Mouse (Mus musculus): ENCODE measurements at regions not wholly inside any gene's neighbourhood (a gene's known extent, or its start where the extent isn't known, plus 50 kb on each side); places are given as distances from the start of the nearest gene placed in this dataset.

DNA sequence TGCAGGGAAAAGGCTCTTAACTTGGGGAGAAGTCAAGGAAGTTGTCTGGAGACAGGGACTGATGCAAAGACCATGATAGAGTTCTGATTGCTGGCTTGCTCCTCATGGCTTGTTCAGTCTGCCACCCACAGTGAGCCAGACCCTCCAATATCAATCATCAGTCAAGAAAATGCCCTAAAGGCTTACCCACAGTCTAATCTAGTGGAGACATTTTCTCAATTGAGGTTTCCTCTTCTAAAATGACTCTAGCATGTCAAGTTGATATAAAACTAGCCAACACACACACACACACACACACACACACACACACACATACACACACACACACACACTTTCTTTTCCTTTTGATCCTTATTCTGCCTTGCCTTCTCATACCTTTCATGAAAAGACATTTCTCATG, 367.2 kb upstream of the Pik3r1 start:
- Histone ChIP-seq H3K27ac (replicated peaks in 1 of 2; ENCODE audit: control insufficient read depth in 1 of 2, insufficient read depth in 1 of 2, low read depth in 2 of 2, low read length in 2 of 2) (no peak overlapping the region), H3K9me3 (ENCODE audit: control insufficient read depth, low read length) (no peaks in the 10 kb centered on the region), H3K9ac (ENCODE audit: low read length) (no peak overlapping the region), H3K4me2 (ENCODE audit: low read length) (no peak overlapping the region), H3K36me3 (ENCODE audit: control insufficient read depth, insufficient read depth, low read length) (no peaks in the 10 kb centered on the region), H3K4me3 (ENCODE audit: control insufficient read depth in 1 of 2, insufficient read depth in 1 of 2, low read depth in 1 of 2, low read length in 2 of 2) (no peak overlapping the region), H3K4me1 (ENCODE audit: control insufficient read depth in 2 of 2, insufficient read depth in 2 of 2, low read length in 2 of 2) (no peaks in the 10 kb centered on the region), H3K27me3 (ENCODE audit: control insufficient read depth, insufficient read depth, low read length) (no peaks in the 10 kb centered on the region)
- no peak for ATAC-seq (ENCODE audit: insufficient number of reproducible peaks, insufficient read depth, low FRiP score, low read depth)

GRCm38 (mm10) chr13:102142986-102143385, 375.0 kb upstream of the Pik3r1 start:
- Histone ChIP-seq H3K9me3 (ENCODE audit: control insufficient read depth, low read length) (no peaks in the 10 kb centered on the region), H3K4me1 (ENCODE audit: control insufficient read depth in 2 of 2, insufficient read depth in 2 of 2, low read length in 2 of 2) (no peaks in the 10 kb centered on the region), H3K4me3 (ENCODE audit: control insufficient read depth in 1 of 2, insufficient read depth in 1 of 2, low read depth in 1 of 2, low read length in 2 of 2) (no peak overlapping the region), H3K27ac (replicated peaks in 1 of 2; ENCODE audit: control insufficient read depth in 1 of 2, insufficient read depth in 1 of 2, low read depth in 2 of 2, low read length in 2 of 2) (no peak overlapping the region), H3K4me2 (ENCODE audit: low read length) (no peak overlapping the region), H3K36me3 (ENCODE audit: control insufficient read depth, insufficient read depth, low read length) (no peaks in the 10 kb centered on the region), H3K9ac (ENCODE audit: low read length) (no peak overlapping the region), H3K27me3 (ENCODE audit: control insufficient read depth, insufficient read depth, low read length) (no peaks in the 10 kb centered on the region)
- 87% methylated on average over 7 of the region's 7 CpGs for WGBS
- no peak for ATAC-seq (ENCODE audit: insufficient number of reproducible peaks, insufficient read depth, low FRiP score, low read depth)

DNA sequence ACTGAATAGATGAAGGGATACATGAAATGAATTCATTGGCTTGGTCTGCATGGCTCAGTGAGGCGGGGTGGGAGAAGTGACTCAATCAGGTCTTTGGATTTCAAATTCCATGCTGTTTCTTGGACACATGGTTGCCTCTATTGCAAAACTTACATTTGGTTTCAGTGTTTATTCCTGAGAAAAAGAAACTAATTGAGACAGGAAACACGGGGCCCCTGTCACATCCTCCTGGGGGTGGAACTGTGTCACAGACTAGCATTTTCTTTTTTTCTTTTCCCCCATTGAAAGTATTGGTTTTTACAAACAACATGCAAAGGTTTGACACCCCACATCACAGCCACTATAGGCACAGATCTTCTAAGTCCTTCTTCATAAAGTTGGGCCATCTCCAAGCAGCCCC, 375.8 kb upstream of the Pik3r1 start:
- Histone ChIP-seq H3K9ac (ENCODE audit: low read length) (no peak overlapping the region), H3K27me3 (ENCODE audit: control insufficient read depth, insufficient read depth, low read length) (no peaks in the 10 kb centered on the region), H3K4me1 (ENCODE audit: control insufficient read depth in 2 of 2, insufficient read depth in 2 of 2, low read length in 2 of 2) (no peaks in the 10 kb centered on the region), H3K4me3 (ENCODE audit: control insufficient read depth in 1 of 2, insufficient read depth in 1 of 2, low read depth in 1 of 2, low read length in 2 of 2) (no peak overlapping the region), H3K36me3 (ENCODE audit: control insufficient read depth, insufficient read depth, low read length) (no peaks in the 10 kb centered on the region), H3K4me2 (ENCODE audit: low read length) (no peak overlapping the region), H3K9me3 (ENCODE audit: control insufficient read depth, low read length) (no peaks in the 10 kb centered on the region), H3K27ac (replicated peaks in 1 of 2; ENCODE audit: control insufficient read depth in 1 of 2, insufficient read depth in 1 of 2, low read depth in 2 of 2, low read length in 2 of 2) (no peak overlapping the region)
- 73% methylated on average over 2 of the region's 2 CpGs for WGBS
- no peak for ATAC-seq (ENCODE audit: insufficient number of reproducible peaks, insufficient read depth, low FRiP score, low read depth)

DNA sequence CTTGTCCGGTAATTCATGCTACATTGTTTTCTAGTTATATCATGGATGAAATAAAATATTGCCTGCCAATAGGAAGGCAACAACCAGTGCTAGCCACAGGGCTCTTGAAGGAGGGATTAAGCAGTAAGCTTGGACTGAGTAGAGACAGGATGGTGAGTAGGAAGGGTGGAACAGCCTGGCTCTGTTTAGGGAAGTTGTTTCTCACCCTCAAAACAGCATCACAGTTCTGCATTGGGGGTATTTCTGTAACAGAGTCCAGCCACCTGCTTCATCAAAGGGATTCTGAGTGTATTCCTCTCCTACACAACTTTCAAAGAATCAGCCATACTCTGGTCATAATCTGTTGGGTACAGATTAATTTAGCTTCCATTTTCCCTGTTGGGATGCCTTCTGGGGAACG, 380.0 kb upstream of the Pik3r1 start:
- Histone ChIP-seq H3K4me2 (ENCODE audit: low read length) (no peak overlapping the region), H3K9me3 (ENCODE audit: control insufficient read depth, low read length) (no peaks in the 10 kb centered on the region), H3K4me1 (ENCODE audit: control insufficient read depth in 2 of 2, insufficient read depth in 2 of 2, low read length in 2 of 2) (no peaks in the 10 kb centered on the region), H3K9ac (ENCODE audit: low read length) (no peak overlapping the region), H3K27ac (replicated peaks in 1 of 2; ENCODE audit: control insufficient read depth in 1 of 2, insufficient read depth in 1 of 2, low read depth in 2 of 2, low read length in 2 of 2) (no peak overlapping the region), H3K4me3 (ENCODE audit: control insufficient read depth in 1 of 2, insufficient read depth in 1 of 2, low read depth in 1 of 2, low read length in 2 of 2) (no peak overlapping the region), H3K27me3 (ENCODE audit: control insufficient read depth, insufficient read depth, low read length) (no peaks in the 10 kb centered on the region), H3K36me3 (ENCODE audit: control insufficient read depth, insufficient read depth, low read length) (no peaks in the 10 kb centered on the region)
- no peak for ATAC-seq (ENCODE audit: insufficient number of reproducible peaks, insufficient read depth, low FRiP score, low read depth)
- WGBS = 83% methylated on average over 2 of the region's 2 CpGs

GRCm38 (mm10) chr13:102153785-102154608, 386.0 kb upstream of the Pik3r1 start:
- H3K27me3 ChIP-seq (ENCODE audit: control insufficient read depth, insufficient read depth, low read length) = no peaks in the 10 kb centered on the region
- H3K9me3 ChIP-seq (ENCODE audit: control insufficient read depth, low read length) = no peaks in the 10 kb centered on the region
- no peak overlapping the region for H3K4me2 ChIP-seq (ENCODE audit: low read length)
- H3K27ac ChIP-seq (replicated peaks in 1 of 2; ENCODE audit: control insufficient read depth in 1 of 2, insufficient read depth in 1 of 2, low read depth in 2 of 2, low read length in 2 of 2) = no peak overlapping the region
- H3K4me3 ChIP-seq (ENCODE audit: control insufficient read depth in 1 of 2, insufficient read depth in 1 of 2, low read depth in 1 of 2, low read length in 2 of 2) = no peak overlapping the region
- WGBS = 63% methylated on average over 5 of the region's 5 CpGs
- no peaks in the 10 kb centered on the region for H3K36me3 ChIP-seq (ENCODE audit: control insufficient read depth, insufficient read depth, low read length)
- H3K9ac ChIP-seq (ENCODE audit: low read length) = no peak overlapping the region
- ATAC-seq (ENCODE audit: insufficient number of reproducible peaks, insufficient read depth, low FRiP score, low read depth) = no peak
- no peaks in the 10 kb centered on the region for H3K4me1 ChIP-seq (ENCODE audit: control insufficient read depth in 2 of 2, insufficient read depth in 2 of 2, low read length in 2 of 2)

DNA sequence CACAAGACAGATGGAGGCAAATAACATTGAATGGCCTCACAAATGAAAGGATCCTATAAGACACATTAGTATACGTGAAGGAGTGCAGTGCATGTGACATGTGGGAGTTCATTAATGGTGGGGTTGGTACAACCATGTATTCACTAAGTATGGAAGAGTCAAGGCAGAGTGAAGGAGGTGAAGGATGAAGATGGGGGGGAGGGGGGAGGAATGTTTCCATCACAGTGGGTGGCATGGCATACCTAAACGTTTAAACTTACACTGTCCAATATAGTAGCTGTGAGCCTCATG, 386.5 kb upstream of the Pik3r1 start:
- H3K27me3 ChIP-seq (ENCODE audit: control insufficient read depth, insufficient read depth, low read length) = no peaks in the 10 kb centered on the region
- no peaks in the 10 kb centered on the region for H3K9me3 ChIP-seq (ENCODE audit: control insufficient read depth, low read length)
- no peak overlapping the region for H3K27ac ChIP-seq (replicated peaks in 1 of 2; ENCODE audit: control insufficient read depth in 1 of 2, insufficient read depth in 1 of 2, low read depth in 2 of 2, low read length in 2 of 2)
- no peak overlapping the region for H3K4me3 ChIP-seq (ENCODE audit: control insufficient read depth in 1 of 2, insufficient read depth in 1 of 2, low read depth in 1 of 2, low read length in 2 of 2)
- no peaks in the 10 kb centered on the region for H3K4me1 ChIP-seq (ENCODE audit: control insufficient read depth in 2 of 2, insufficient read depth in 2 of 2, low read length in 2 of 2)
- ATAC-seq (ENCODE audit: insufficient number of reproducible peaks, insufficient read depth, low FRiP score, low read depth) = no peak
- no peak overlapping the region for H3K9ac ChIP-seq (ENCODE audit: low read length)
- no peak overlapping the region for H3K4me2 ChIP-seq (ENCODE audit: low read length)
- 53% methylated on average over 2 of the region's 2 CpGs for WGBS
- no peaks in the 10 kb centered on the region for H3K36me3 ChIP-seq (ENCODE audit: control insufficient read depth, insufficient read depth, low read length)

DNA sequence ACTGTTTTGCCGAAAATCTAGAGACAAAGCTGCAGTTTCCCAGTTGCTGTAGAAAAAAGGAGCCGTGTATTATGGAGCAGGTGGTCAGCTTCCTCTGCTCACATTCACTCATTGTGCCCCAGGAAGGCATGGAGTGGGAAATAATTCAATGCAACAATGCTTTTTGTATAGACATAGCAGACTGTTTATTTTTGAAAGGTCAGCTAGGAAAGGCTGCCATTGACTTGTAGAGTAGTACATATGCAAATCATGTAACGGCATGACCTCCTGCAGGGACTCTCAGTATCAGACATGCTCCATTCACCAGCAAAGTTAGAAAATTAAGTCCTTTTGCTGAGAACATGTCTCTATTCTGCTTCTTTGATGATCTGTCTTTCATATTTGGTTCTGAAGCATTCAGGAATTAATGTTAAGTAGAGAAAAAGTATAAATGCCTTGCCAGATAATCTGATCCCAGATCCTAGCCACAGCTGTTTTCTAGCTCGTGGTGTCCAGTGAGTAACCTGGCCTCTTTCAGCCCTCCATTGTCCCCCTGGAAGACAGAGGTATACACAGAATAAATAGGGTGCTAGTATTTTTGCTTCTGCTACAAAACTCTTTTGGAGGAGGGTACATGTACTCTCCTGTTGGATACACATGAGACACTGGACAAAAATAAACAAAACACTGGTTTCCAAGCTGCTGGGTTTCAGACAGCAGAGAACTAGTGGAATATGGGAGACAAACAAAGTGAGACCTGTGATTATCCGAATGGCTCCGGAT, 389.5 kb upstream of the Pik3r1 start:
- WGBS = 83% methylated on average over 6 of the region's 6 CpGs
- no peak overlapping the region for H3K9ac ChIP-seq (ENCODE audit: low read length)
- no peak for ATAC-seq (ENCODE audit: insufficient number of reproducible peaks, insufficient read depth, low FRiP score, low read depth)
- no peaks in the 10 kb centered on the region for H3K9me3 ChIP-seq (ENCODE audit: control insufficient read depth, low read length)
- no peak overlapping the region for H3K4me3 ChIP-seq (ENCODE audit: control insufficient read depth in 1 of 2, insufficient read depth in 1 of 2, low read depth in 1 of 2, low read length in 2 of 2)
- H3K27me3 ChIP-seq (ENCODE audit: control insufficient read depth, insufficient read depth, low read length) = no peaks in the 10 kb centered on the region
- no peak overlapping the region for H3K27ac ChIP-seq (replicated peaks in 1 of 2; ENCODE audit: control insufficient read depth in 1 of 2, insufficient read depth in 1 of 2, low read depth in 2 of 2, low read length in 2 of 2)
- H3K4me1 ChIP-seq (ENCODE audit: control insufficient read depth in 2 of 2, insufficient read depth in 2 of 2, low read length in 2 of 2) = peaks cover 0 to 1% of the 10 kb centered on the region in 2 experiments; a peak in 1 of 4 replicates
- H3K36me3 ChIP-seq (ENCODE audit: control insufficient read depth, insufficient read depth, low read length) = no peaks in the 10 kb centered on the region
- H3K4me2 ChIP-seq (ENCODE audit: low read length) = no peak overlapping the region
